Mouse (Mus musculus) limb, embryonic 11.5 days (tissue): ENCODE measurements around the gene Rab1b. TPM values are rescaled to one million over a fixed set of nuclear protein-coding genes. Genes with fewer than 3 reads are reported as not detected.

ENCODE experiments used
- ATAC-seq: fragments of 200-750 bp; cut with Nextera tagmentation; 2 replicates; pipeline ENCODE4 v1.8.0; 2017; ENCODE audit warnings: low read depth; ENCODE audit not compliant: insufficient number of reproducible peaks, low FRiP score, low TSS enrichment
- DNase-seq: peaks from one replicate; pipeline ENCODE4 v3.0.0-alpha.2; 2015; ENCODE audit warnings: low spot score
- H3K27ac ChIP-seq: fragments of 300-500 bp; sonication (generic); replicated peaks from 2 replicates; pipeline ENCODE4 v1.5.1; 2014; ENCODE audit warnings: low read depth, mild to moderate bottlenecking, low read length
- H3K27me3 ChIP-seq: fragments of 300-500 bp; sonication (generic); 2 replicates; pipeline ENCODE4 v1.6.1; 2014; ENCODE audit warnings: mild to moderate bottlenecking, low read length, mixed read lengths; ENCODE audit not compliant: control insufficient read depth, insufficient read depth
- H3K36me3 ChIP-seq: fragments of 300-500 bp; sonication (generic); 2 replicates; pipeline ENCODE4 v1.6.1; 2014; ENCODE audit warnings: mild to moderate bottlenecking, low read length, moderate library complexity, mixed read lengths; ENCODE audit not compliant: control insufficient read depth, insufficient read depth
- H3K4me1 ChIP-seq: fragments of 300-500 bp; sonication (generic); 2 replicates; pipeline ENCODE4 v1.6.1; 2014; ENCODE audit warnings: low read length, mixed read lengths; ENCODE audit not compliant: control insufficient read depth, insufficient read depth
- H3K4me2 ChIP-seq: fragments of 300-500 bp; sonication (generic); 2 replicates; pipeline ENCODE4 v1.6.1; 2014; ENCODE audit warnings: low read depth, mild to moderate bottlenecking, moderate library complexity; ENCODE audit not compliant: severe bottlenecking
- H3K4me3 ChIP-seq: fragments of 300-500 bp; sonication (generic); 2 replicates; pipeline ENCODE4 v1.5.1; 2014; ENCODE audit warnings: low read depth, low read length
- H3K9ac ChIP-seq: fragments of 300-500 bp; sonication (generic); 2 replicates; pipeline ENCODE4 v1.6.1; 2014; ENCODE audit warnings: mild to moderate bottlenecking, low read length
- H3K9me3 ChIP-seq: fragments of 300-500 bp; sonication (generic); 2 replicates; pipeline ENCODE4 v1.6.1; 2016; ENCODE audit warnings: low read length; ENCODE audit not compliant: control insufficient read depth
- WGBS: fragments of 180-500 bp; shearing (Covaris S2); extraction: QIAGEN DNeasy Blood & Tissue Kit; methylation state at CpG from one replicate; pipeline ENCODE4 v1.1.7; 2014; 5-methylcytosine and 5-hydroxymethylcytosine counted together
- polyA plus RNA-seq: library from polyadenylated mRNA; unstranded; fragments of >200 nt; fragmentation: Nextera tagmentation; extraction: Ambion mirVana; gene quantifications from 2 replicates; pipeline ENCODE4 v1.2.1, GENCODE M21; 2014

Rab1b gene
- polyA plus RNA-seq, 1 experiment from 2014 or later: 244 TPM

- no peak overlapping the region; the same call in 1 of the 2 replicates for H3K4me3 ChIP-seq
- ATAC-seq: no peak
- DNase-seq: no peak
These were observed 22.7 kb downstream of the Rab1b start for GRCm38 (mm10) chr19:5083961-5084833.

GRCm38 (mm10) chr19:5082596-5082995, 24.3 kb downstream of the Rab1b start:
- no peak overlapping the region for H3K9ac ChIP-seq
- 61% methylated on average over 24 of the region's 24 CpGs for WGBS
- H3K4me2 ChIP-seq: no peak overlapping the region
- DNase-seq (no peak), ATAC-seq (no peak)
- H3K4me3 ChIP-seq: no peak overlapping the region
- peaks cover 64% of the 10 kb centered on the region for H3K27me3 ChIP-seq
- peaks cover 14% of the 10 kb centered on the region for H3K4me1 ChIP-seq
- no peaks in the 10 kb centered on the region for H3K9me3 ChIP-seq
- H3K27ac ChIP-seq: no peak overlapping the region
- no peaks in the 10 kb centered on the region for H3K36me3 ChIP-seq

More at GRCm38 (mm10) chr19:5083961-5084833, 22.7 kb downstream of the Rab1b start:
- Histone ChIP-seq H3K27ac (no peak overlapping the region), H3K9ac (no peak overlapping the region), H3K4me1 (peaks cover 19% of the 10 kb centered on the region), H3K27me3 (peaks cover 64% of the 10 kb centered on the region), H3K9me3 (no peaks in the 10 kb centered on the region), H3K36me3 (no peaks in the 10 kb centered on the region), H3K4me2 (no peak overlapping the region)
- WGBS: 64% methylated on average over 3 of the region's 3 CpGs

GRCm38 (mm10) chr19:5082005-5082404, 24.9 kb downstream of the Rab1b start:
- ATAC-seq: no peak

GRCm38 (mm10) chr19:5079279-5079678, 27.6 kb downstream of the Rab1b start:
- H3K4me2 ChIP-seq: no peak overlapping the region
- no peak overlapping the region for H3K27ac ChIP-seq
- H3K9ac ChIP-seq: no peak overlapping the region
- no peaks in the 10 kb centered on the region for H3K9me3 ChIP-seq
- WGBS: 95% methylated on average over 1 of the region's 1 CpGs
- no peaks in the 10 kb centered on the region for H3K4me1 ChIP-seq
- no peaks in the 10 kb centered on the region for H3K36me3 ChIP-seq
- no peak overlapping the region for H3K4me3 ChIP-seq
- peaks cover 42% of the 10 kb centered on the region for H3K27me3 ChIP-seq
- DNase-seq: no peak
- no peak for ATAC-seq

More at GRCm38 (mm10) chr19:5082005-5082404, 24.9 kb downstream of the Rab1b start:
- no peak for DNase-seq
- Histone ChIP-seq H3K27me3 (peaks cover 64% of the 10 kb centered on the region), H3K4me1 (peaks cover 11% of the 10 kb centered on the region), H3K9ac (no peak overlapping the region), H3K36me3 (no peaks in the 10 kb centered on the region), H3K9me3 (no peaks in the 10 kb centered on the region), H3K4me2 (no peak overlapping the region), H3K4me3 (no peak overlapping the region), H3K27ac (no peak overlapping the region)
- WGBS: 74% methylated on average over 18 of the region's 18 CpGs

GRCm38 (mm10) chr19:5073518-5073917, 33.4 kb downstream of the Rab1b start:
- DNase-seq (no peak), ATAC-seq (no peak)
- Histone ChIP-seq H3K4me2 (no peak overlapping the region), H3K27me3 (0 out of 2 replicates have a peak, but pooled peaks cover 2% of the 10 kb centered on the region), H3K4me3 (no peak overlapping the region), H3K4me1 (peaks cover 30% of the 10 kb centered on the region), H3K27ac (no peak overlapping the region), H3K36me3 (no peaks in the 10 kb centered on the region; the same call in 1 of the 2 replicates), H3K9me3 (no peaks in the 10 kb centered on the region), H3K9ac (no peak overlapping the region)
- WGBS: 38% methylated on average over 5 of the region's 5 CpGs

GRCm38 (mm10) chr19:5073028-5073427, 33.8 kb downstream of the Rab1b start:
- peak; percentile 90 for DNase-seq
- H3K4me1 ChIP-seq: peaks cover 34% of the 10 kb centered on the region
- ATAC-seq: no peak; the same call in 1 of the 2 replicates
- H3K27me3 ChIP-seq: 0 out of 2 replicates have a peak, but pooled peaks cover 2% of the 10 kb centered on the region
- no peaks in the 10 kb centered on the region; the same call in 1 of the 2 replicates for H3K36me3 ChIP-seq
- peak overlapping the region; percentile 99 for H3K4me2 ChIP-seq
- no peak overlapping the region; the same call in 1 of the 2 replicates for H3K9ac ChIP-seq
- under 1% methylated on average over 15 of the region's 15 CpGs for WGBS
- no peaks in the 10 kb centered on the region for H3K9me3 ChIP-seq
- peak overlapping the region; percentile 37 for H3K4me3 ChIP-seq
- peak overlapping the region; percentile 98 for H3K27ac ChIP-seq

- ATAC-seq: peak; percentile 18
- 0 out of 2 replicates have a peak, but pooled peaks cover 2% of the 10 kb centered on the region for H3K27me3 ChIP-seq
- H3K9me3 ChIP-seq: no peaks in the 10 kb centered on the region
- H3K9ac ChIP-seq: peak overlapping the region; percentile 9; the same call in 1 of the 2 replicates
- WGBS: 2% methylated on average over 20 of the region's 20 CpGs
- H3K4me1 ChIP-seq: peaks cover 36% of the 10 kb centered on the region
- peak; percentile 71 for DNase-seq
- peak overlapping the region; percentile 99 for H3K4me2 ChIP-seq
- peak overlapping the region; percentile 37 for H3K4me3 ChIP-seq
- no peaks in the 10 kb centered on the region; the same call in 1 of the 2 replicates for H3K36me3 ChIP-seq
- H3K27ac ChIP-seq: peak overlapping the region; percentile 98
These were observed 34.4 kb downstream of the Rab1b start for GRCm38 (mm10) chr19:5072389-5073019.
